Mouse (Mus musculus): ENCODE results near the gene Kmt5b.

The Kmt5b gene

DNA sequence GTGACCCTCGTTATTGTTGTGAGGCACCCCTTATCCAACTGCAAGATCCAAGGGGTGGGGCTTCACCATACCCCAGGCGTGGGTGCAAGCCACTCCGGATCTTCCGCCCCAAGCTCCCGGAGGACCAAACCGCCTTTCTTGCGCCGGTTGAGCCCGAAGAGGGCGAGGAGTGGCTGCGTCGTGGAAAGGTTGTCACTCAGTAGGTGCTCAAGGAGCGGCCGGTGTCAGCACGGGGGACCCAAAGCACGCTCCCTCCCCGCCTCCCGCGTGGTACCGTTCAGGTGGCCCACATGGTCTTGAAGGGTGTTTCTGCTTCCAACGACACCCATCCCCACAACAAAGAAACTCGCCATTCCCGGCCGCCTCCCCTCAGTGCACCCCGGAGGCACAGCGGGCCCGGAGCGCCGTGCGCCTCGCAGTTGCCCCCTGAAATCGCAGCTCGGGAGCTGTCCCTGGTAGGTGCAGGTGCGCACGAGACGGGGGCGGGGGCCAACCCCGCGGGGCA is at the start of gene Kmt5b:
Kmt5b (plus strand) TSS at position 146 of the 505 bp plus-strand sequence.
- peak; percentile 65 for DNase-seq

DNA sequence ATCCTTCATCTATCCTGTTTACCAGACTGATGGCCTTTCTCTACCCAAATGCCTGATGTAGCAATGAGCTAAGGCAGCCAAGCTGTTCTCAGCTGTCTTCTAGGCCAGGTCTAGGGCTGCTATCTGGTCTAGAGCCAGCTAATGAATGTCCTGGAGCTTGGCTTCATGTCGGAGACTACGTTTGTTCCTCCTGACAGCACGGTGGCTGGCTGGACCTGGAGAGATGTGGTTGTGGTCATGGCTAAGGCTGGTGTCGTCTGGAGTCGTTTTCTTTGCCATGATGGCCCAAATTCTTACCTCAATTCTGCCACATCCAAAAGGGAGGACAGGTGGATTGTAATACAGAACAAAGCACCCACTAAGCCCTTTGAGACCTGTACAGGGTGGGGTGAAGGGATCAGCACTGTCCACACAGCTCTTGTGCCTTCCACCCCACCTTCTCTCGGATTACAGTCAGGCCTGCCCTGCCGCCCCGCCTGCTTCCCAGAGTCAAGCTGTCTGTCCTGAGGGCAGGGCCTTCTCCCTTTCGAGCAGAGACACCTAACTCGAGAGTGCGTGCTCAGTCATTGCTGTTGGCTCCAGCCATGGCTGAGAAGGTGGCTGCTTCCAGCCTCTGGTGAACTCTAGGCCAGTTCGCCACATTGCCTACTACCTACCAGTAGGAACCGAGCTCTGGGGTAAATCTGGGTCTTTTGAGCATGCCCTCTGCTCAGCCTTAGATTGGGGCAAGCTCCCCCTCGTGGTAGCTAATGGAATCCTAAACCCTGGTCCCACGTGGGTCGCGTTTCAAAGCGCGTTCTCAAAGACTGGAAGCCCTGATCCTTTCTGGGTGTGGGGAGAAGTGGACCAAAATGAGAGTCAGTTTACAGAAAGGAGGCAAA is 48.5 kb upstream of the Kmt5b start:
- peak; percentile 79 for DNase-seq

- DNase-seq: peak; percentile 55
Measured at GRCm38 (mm10) chr19:3719362-3719891, 47.8 kb upstream of the Kmt5b start.

DNA sequence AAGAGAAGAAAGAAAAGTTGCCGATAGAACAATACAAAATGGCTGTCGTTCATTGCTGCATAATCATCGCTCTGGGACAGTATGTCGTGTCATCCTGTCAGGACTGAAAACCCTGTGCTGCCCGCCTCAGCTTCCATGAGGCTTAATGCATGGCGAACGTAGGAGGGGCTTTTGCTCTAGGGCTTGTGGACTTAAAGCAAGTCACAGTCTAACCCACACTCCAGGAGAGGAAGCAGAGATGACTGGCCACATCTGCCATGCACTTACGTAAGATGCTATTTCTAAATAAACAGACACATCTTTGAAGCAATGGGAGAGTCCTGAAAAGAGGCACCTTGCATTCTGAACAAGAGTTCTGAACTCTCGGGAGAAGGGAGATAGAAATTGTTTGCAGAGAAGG is 44.1 kb upstream of the Kmt5b start:
- DNase-seq: no peak

DNA sequence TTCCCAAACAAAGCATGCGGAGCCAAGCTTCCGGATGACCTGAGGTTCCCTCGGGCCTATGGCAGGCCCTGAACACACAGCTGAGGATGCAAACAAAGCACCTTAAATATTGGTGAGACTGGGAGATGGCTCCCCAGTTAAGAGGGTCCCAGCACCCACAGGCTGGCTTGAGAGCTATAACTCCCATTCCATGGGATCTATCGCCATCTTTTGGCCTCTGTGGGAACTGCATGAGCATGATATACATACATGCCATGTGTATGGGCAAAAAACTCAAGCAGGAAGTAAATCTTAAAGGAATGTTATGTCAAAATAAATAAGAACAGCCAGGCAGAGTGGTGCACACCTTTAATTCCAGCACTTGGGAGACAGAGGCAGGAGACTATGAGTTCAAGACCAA is 43.3 kb upstream of the Kmt5b start:
- no peak for DNase-seq

DNA sequence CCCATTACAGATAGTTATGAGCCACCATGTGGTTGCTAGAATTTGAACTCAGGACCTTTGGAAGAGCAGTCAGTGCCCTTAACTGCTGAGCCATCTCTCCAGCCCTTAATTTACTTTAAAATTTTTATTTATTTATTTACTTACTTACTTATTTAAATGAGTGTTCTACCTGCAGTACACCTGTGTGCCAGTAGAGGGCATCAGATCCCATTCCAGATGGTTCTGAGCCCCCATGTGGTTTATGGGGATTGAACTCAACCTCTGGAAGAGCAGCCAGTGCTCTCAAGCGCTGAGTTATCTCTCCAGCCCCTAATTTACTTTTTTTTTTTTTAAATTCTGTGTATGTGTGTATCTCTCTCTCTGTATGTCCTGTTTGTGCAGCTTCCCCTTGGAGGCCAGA is 42.4 kb upstream of the Kmt5b start:
- peak; percentile 60 for DNase-seq

DNA sequence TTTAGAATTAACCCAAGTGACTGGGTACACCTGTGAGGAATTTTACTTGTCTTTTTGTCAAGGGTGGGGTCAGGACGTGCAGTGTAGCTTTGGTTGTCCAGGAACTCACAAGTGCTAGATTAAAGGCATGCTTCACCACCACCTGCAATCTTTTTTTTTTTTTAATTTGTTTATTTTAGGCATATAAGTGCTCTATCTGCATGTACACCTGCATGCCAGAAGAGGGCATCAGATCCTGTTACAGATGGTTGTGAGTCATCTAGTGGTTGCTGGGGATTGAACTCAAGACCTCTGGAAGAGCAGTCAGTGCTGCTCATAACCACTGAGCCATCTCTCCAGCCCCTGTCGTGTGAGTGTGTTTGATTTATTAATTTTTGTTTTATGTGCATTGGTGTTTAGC is 38.3 kb upstream of the Kmt5b start:
- DNase-seq: no peak

GRCm38 (mm10) chr19:3730781-3731646 is 36.2 kb upstream of the Kmt5b start:
- no peak for DNase-seq

DNA sequence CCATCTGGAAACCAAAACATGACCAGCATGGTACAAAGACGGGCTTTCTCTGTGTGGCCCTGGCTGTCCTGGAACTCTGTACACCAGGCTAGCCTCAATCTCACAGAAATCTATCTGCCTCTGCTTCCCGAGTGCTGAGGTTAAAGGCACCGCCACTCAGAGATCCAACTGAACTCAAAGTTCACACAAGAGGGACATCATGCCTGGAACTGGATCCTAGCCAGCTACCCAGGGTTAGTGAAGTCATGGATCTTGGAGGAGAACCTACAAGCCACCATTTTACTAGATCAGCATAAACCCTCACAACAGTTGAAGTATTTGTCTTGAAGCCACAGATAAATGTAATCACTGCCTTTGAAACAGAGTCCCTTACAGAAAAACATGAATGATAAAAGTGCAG is 31.2 kb upstream of the Kmt5b start:
- no peak for DNase-seq

DNA sequence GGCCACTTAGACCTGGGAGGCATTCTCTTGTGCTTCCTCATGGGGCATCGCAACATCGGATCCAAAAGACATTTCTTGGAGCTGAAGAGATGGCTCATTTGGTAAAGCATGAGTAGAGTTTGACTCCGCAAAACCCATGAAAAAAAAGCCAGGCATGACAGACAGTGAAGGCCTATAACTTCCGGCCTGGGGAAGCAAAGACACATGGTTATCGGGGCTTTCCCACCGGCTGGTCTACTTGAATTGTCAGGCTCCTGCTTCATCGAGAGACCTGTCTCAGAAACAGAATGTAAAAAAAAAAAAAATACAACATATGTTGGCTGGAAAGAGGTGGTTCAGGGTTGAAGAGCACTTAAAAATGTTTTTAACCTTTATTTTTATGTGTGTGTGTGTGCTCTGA is 27.6 kb upstream of the Kmt5b start:
- DNase-seq: no peak

GRCm38 (mm10) chr19:3742716-3743115 is 24.5 kb upstream of the Kmt5b start:
- DNase-seq: no peak

DNA sequence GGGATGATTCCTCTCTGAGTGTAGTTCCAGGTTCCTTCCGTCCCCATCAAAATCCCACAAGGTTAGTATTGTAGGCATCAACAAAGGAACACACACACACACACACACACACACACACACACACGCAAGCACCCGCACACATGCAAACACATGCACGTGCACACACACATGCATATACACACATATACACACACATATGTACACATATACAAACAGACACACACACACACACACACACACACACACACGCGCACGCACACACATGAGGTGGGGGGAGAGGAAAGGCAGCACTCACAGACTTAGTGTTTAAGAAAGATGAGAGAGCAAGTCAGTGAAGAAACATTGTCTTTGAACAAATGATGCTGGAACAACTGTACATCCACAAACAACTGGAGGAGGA is 23.9 kb upstream of the Kmt5b start:
- DNase-seq: no peak

GRCm38 (mm10) chr19:3743851-3744512 is 23.2 kb upstream of the Kmt5b start:
- DNase-seq: peak; percentile 37

GRCm38 (mm10) chr19:3752621-3753239 is 14.5 kb upstream of the Kmt5b start:
- DNase-seq: no peak

DNA sequence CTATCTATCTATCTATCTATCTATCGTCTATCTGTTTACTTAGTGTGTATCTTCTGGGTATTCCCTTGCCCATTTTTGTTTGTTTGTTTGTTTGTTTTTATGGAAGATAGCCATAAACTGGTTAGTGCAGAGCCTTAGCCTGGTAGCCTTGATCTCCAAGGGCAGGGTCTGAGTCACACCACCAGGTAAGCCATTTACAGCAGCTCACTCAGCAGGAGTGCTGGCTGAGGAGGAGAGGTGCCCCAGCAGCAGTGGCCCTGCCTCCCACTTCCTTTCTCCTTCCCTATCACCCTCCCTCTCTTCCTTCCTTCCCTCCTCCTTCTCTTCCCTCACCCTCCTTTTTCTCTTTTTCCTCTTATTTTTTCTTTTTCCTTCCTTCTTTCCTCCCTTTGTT is 14.0 kb upstream of the Kmt5b start:
- DNase-seq: no peak

DNA sequence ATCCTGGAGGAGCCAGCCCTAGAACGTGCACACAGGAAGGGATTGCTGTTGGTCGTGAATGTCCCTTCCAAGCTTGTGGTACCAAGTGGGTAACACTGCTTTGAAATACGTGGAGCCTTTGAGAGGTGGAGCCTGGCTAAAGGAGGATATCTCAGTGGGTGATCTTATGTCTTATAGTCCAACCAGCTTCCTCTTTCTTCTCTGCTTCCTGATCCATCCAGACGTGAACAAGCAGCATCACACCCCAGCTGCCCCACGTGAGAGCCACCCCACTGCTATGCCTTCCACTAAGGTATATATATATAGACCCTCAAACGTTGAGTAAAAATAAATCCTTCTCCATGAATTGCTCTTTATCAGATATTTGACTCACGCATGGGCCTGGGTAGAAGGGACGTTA is 13.5 kb upstream of the Kmt5b start:
- DNase-seq: no peak

- no peak for DNase-seq
Measured at GRCm38 (mm10) chr19:3757861-3758260, 9.4 kb upstream of the Kmt5b start.

GRCm38 (mm10) chr19:3765221-3765820 is 1.9 kb upstream of the Kmt5b start:
- DNase-seq: no peak

- DNase-seq: no peak
Measured at GRCm38 (mm10) chr19:3766378-3766777, 843 bp upstream of the Kmt5b start.

DNA sequence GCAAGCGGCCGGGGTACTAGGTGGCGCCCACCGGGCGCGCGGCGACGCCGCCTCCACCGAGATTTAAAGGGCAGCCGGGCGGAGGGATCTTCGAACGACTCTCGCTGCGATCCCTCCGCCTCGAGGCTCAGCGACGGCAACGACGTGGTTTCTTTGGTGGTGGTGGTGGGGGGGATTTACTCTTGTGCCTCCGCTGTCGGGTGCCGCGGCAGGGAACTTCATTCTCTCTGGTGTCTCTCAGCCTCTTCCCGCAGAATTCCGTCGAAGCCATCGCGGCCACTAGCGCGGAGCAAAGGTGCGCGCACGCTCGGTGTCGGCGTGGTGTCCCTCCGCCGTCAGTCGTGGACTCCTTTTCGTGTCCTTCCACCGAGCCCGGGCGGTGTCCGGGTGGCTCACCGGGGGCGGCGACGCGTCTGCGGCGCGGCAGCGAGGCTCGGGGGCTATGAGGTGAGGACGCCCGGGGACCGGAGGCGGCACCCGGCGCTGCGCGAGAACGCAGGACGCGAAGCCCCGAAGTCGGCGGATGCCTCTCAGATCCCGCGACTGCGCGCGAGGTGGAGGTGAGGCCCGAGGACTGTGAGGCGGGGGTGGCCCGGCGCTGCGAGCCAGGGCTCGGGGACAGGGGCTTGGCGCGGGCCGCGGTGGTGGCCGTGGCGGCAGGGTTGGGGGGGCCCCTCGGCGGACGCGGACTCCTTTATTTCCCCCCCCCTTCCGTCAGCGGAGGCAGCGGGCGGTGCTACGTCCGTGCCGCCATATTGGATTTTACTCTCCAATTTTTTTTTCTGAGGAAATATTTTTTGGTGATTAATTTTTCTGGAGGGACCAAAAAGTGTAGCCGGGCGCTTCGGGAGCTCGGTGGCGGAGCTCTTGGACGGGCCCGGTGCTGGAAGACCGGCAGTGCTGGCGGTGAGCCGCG is 818 bp downstream of the Kmt5b start:
- DNase-seq: peak; percentile 86

Data from layer of hippocampus, adult 9-11 months (tissue).